Mouse (Mus musculus) intestine, embryonic 14.5 days (tissue): ENCODE results near the gene Gpx4. TPM values are rescaled to one million over a fixed set of nuclear protein-coding genes. Genes with fewer than 3 reads are reported as not detected.

Source experiments
- ATAC-seq: fragments of 200-750 bp; cut with Nextera tagmentation; replicated peaks from 2 replicates; pipeline ENCODE4 v1.8.0; 2017; ENCODE audit warnings: low read depth, moderate number of reproducible peaks, moderate TSS enrichment, moderate library complexity; ENCODE audit not compliant: low FRiP score, low TSS enrichment
- DNase-seq: peaks from one replicate; pipeline ENCODE4 v3.0.0-alpha.2; 2018; ENCODE audit warnings: low spot score
- H3K27ac ChIP-seq: fragments of 300-500 bp; sonication (generic); 2 replicates; pipeline ENCODE4 v1.5.1; 2014; ENCODE audit warnings: low read depth, mild to moderate bottlenecking, control low read depth
- H3K27me3 ChIP-seq: fragments of 300-500 bp; sonication (generic); replicated peaks from 2 replicates; pipeline ENCODE4 v1.6.1; 2014; ENCODE audit warnings: low read length, control low read depth; ENCODE audit not compliant: control insufficient read depth, insufficient read depth
- H3K36me3 ChIP-seq: fragments of 300-500 bp; sonication (generic); 2 replicates; pipeline ENCODE4 v1.6.1; 2014; ENCODE audit warnings: low read length, control low read depth; ENCODE audit not compliant: control insufficient read depth, insufficient read depth
- H3K4me1 ChIP-seq: fragments of 300-500 bp; sonication (generic); replicated peaks from 2 replicates; pipeline ENCODE4 v1.6.1; 2014; ENCODE audit warnings: low read length, control low read depth, mixed read lengths; ENCODE audit not compliant: control insufficient read depth, insufficient read depth
- H3K4me2 ChIP-seq: fragments of 300-500 bp; sonication (generic); 2 replicates; pipeline ENCODE4 v1.6.1; 2014; ENCODE audit warnings: low read length
- H3K4me3 ChIP-seq: fragments of 300-500 bp; sonication (generic); 2 replicates; pipeline ENCODE4 v1.5.1; 2014; ENCODE audit warnings: low read depth, low read length, control low read depth, mixed read lengths
- H3K9ac ChIP-seq: fragments of 300-500 bp; sonication (generic); 2 replicates; pipeline ENCODE4 v1.6.1; 2014; ENCODE audit warnings: mild to moderate bottlenecking, low read length
- H3K9me3 ChIP-seq: fragments of 300-500 bp; sonication (generic); 2 replicates; pipeline ENCODE4 v1.6.1; 2016; ENCODE audit warnings: low read length, control low read depth; ENCODE audit not compliant: control insufficient read depth
- WGBS: fragments of 180-500 bp; shearing (Covaris S2); extraction: QIAGEN DNeasy Blood & Tissue Kit; methylation state at CpG from one replicate; pipeline ENCODE4 v1.1.7; 2014; 5-methylcytosine and 5-hydroxymethylcytosine counted together
- polyA plus RNA-seq: library from polyadenylated mRNA; unstranded; fragments of >200 nt; fragmentation: Nextera tagmentation; extraction: Ambion mirVana; gene quantifications from 2 replicates; pipeline ENCODE4 v1.2.1, GENCODE M21; 2014

The Gpx4 gene
- polyA plus RNA-seq, 1 experiment from 2014 or later: 623 TPM

DNA sequence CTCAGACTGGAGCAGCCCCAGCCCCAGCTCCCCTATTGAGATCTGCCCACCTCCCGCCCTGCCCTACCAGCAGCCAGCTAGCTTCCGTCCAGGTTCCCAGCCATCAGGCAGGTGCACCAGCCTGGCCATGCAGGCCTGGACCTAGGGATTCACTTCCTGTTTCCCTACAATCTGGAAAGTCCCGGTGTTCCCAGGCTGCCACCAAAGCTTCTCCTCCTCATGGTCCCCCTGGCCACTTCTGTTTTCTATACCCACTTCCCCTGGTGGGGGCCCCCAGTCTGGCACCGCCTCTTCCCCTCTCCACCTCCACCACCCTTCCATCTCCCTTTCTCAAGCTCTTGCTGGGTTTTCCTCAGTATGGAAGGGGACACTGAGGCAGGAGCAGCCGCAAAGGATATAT lies 58.5 kb downstream of the Gpx4 start, which contains the start of gene Sbno2:
Gene Sbno2 (minus strand): TSS at position 112 of the 400 bp plus-strand sequence.
- 59% methylated on average over 5 of the region's 5 CpGs for WGBS
- H3K36me3 ChIP-seq: no peaks in the 10 kb centered on the region
- no peak within 1 kb of the TSS for H3K27ac ChIP-seq

DNA sequence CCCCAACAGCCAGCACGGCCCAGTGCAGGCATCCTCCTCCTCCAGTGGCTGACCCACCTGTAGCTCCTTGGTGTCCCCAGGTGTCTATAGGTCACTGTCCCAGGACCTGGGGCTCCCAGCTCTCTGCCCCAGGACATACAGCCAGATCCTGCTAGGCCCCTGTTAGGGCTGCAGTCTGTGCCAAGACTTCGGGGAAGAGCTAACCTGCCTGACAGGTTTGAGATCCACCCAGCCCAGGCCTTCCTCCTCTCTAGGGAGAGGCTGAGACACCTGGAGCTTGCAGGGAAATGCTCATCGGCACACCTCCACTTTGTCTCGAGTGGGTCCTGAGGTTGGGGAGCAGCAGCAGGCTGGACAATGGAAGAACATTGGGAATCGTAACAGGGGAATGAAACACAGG lies 59.0 kb downstream of the Gpx4 start:
- no peak overlapping the region for H3K9ac ChIP-seq
- ATAC-seq (no peak), DNase-seq (no peak)
- H3K36me3 ChIP-seq: no peaks in the 10 kb centered on the region
- H3K4me2 ChIP-seq: no peak overlapping the region
- peaks cover 14% of the 10 kb centered on the region for H3K4me1 ChIP-seq
- 60% methylated on average over 5 of the region's 5 CpGs for WGBS
- H3K4me3 ChIP-seq: no peak overlapping the region
- H3K27me3 ChIP-seq: no peaks in the 10 kb centered on the region
- no peaks in the 10 kb centered on the region for H3K9me3 ChIP-seq
- no peak overlapping the region for H3K27ac ChIP-seq

More for the DNA sequence above, 58.5 kb downstream of the Gpx4 start, which contains the start of gene Sbno2:
- Histone ChIP-seq H3K4me3 (no peak within 1 kb of the TSS), H3K27me3 (no peaks in the 10 kb centered on the region), H3K4me2 (no peak within 1 kb of the TSS), H3K9ac (no peak within 1 kb of the TSS), H3K4me1 (peaks cover 15% of the 10 kb centered on the region), H3K9me3 (no peaks in the 10 kb centered on the region)
- DNase-seq (no peak), ATAC-seq (no peak)

Other genes starting within 250 kb of the Gpx4 start
- gene Misp, start 226.2 kb upstream of the Gpx4 start, polyA plus RNA-seq: 78.3 and 87.9 TPM in 2 replicates
- gene Ptbp1, start 192.7 kb upstream of the Gpx4 start, polyA plus RNA-seq: 286 and 291 TPM in 2 replicates
- gene Prtn3, start 172.7 kb upstream of the Gpx4 start, polyA plus RNA-seq: 5.2 and 5.9 TPM in 2 replicates
- gene Plppr3, start 172.5 kb upstream of the Gpx4 start, polyA plus RNA-seq: 38.8 and 46.4 TPM in 2 replicates
- gene Elane, start 160.9 kb upstream of the Gpx4 start, polyA plus RNA-seq: 0.55 TPM in 1 of 2 replicates, not detected in the other
- gene Cfd, start 156.3 kb upstream of the Gpx4 start, polyA plus RNA-seq: not detected in 2 replicates
- gene Med16, start 138.2 kb upstream of the Gpx4 start, polyA plus RNA-seq: 42.0 and 46.3 TPM in 2 replicates
- not detected in 2 replicates for gene Gm26602, start 136.3 kb upstream of the Gpx4 start, polyA plus RNA-seq
- 0.46 and 0.51 TPM in 2 replicates for gene Kiss1r, start 130.2 kb upstream of the Gpx4 start, polyA plus RNA-seq
- gene R3hdm4, start 126.0 kb upstream of the Gpx4 start, polyA plus RNA-seq: 122 and 126 TPM in 2 replicates
- 12.7 and 14.4 TPM in 2 replicates for gene Arid3a, start 120.1 kb upstream of the Gpx4 start, polyA plus RNA-seq
- gene Wdr18, start 87.0 kb upstream of the Gpx4 start, polyA plus RNA-seq: 126 and 134 TPM in 2 replicates
- gene Grin3b, start 76.5 kb upstream of the Gpx4 start, polyA plus RNA-seq: 0.23 and 0.28 TPM in 2 replicates
- 14.4 and 17.5 TPM in 2 replicates for gene Tmem259, start 62.8 kb upstream of the Gpx4 start, polyA plus RNA-seq
- gene Cnn2, start 58.6 kb upstream of the Gpx4 start, polyA plus RNA-seq: 320 and 368 TPM in 2 replicates
- gene Abca7, start 50.7 kb upstream of the Gpx4 start, polyA plus RNA-seq: 3.7 and 3.8 TPM in 2 replicates
- 6.8 and 8.0 TPM in 2 replicates for gene Arhgap45, start 30.5 kb upstream of the Gpx4 start, polyA plus RNA-seq
- gene Polr2e, start 7.4 kb upstream of the Gpx4 start, polyA plus RNA-seq: 255 and 274 TPM in 2 replicates
- 14.1 TPM in 2 replicates for gene Sbno2, start 58.4 kb downstream of the Gpx4 start, polyA plus RNA-seq
- 27.0 and 27.5 TPM in 2 replicates for gene Stk11, start 68.6 kb downstream of the Gpx4 start, polyA plus RNA-seq
- gene Atp5d, start 91.5 kb downstream of the Gpx4 start, polyA plus RNA-seq: 590 and 627 TPM in 2 replicates
- 7.1 and 8.5 TPM in 2 replicates for gene Cbarp, start 93.7 kb downstream of the Gpx4 start, polyA plus RNA-seq
- 25.5 and 28.9 TPM in 2 replicates for gene Midn, start 101.1 kb downstream of the Gpx4 start, polyA plus RNA-seq
- 76.4 and 81.6 TPM in 2 replicates for gene Cirbp, start 118.8 kb downstream of the Gpx4 start, polyA plus RNA-seq
- gene 1600002K03Rik, start 125.8 kb downstream of the Gpx4 start, polyA plus RNA-seq: 15.8 and 16.7 TPM in 2 replicates
- 10.2 and 12.2 TPM in 2 replicates for gene Efna2, start 132.3 kb downstream of the Gpx4 start, polyA plus RNA-seq
- 61.3 and 66.5 TPM in 2 replicates for gene Mum1, start 179.3 kb downstream of the Gpx4 start, polyA plus RNA-seq
- gene Ndufs7, start 202.0 kb downstream of the Gpx4 start, polyA plus RNA-seq: 453 and 498 TPM in 2 replicates
- 34.1 and 61.2 TPM in 2 replicates for gene Gamt, start 213.8 kb downstream of the Gpx4 start, polyA plus RNA-seq
- 42.3 and 45.7 TPM in 2 replicates for gene Dazap1, start 214.3 kb downstream of the Gpx4 start, polyA plus RNA-seq
- gene Rps15, start 245.3 kb downstream of the Gpx4 start, polyA plus RNA-seq: 1,236 and 1,315 TPM in 2 replicates
- gene Apc2, start 248.8 kb downstream of the Gpx4 start, polyA plus RNA-seq: 7.8 and 9.1 TPM in 2 replicates